Mouse (Mus musculus) MEL (cell line): ENCODE measurements around the gene Coq6. TPM values are rescaled to one million over a fixed set of nuclear protein-coding genes. Genes with fewer than 3 reads are reported as not detected.
A peak's percentile ranks its signal among the peaks of the same experiment; 100 is the strongest.
"Not testable (repeated sequence)": the region's sequence is repeated elsewhere in the genome, so short reads cannot be mapped to it uniquely, and the experiment has no call there.

ENCODE experiments used
- DNase-seq: peaks from one replicate; pipeline ENCODE4 v3.0.0; 2011; ENCODE audit warnings: low read depth, low spot score
- H3K27ac ChIP-seq: 2 replicates; pipeline ENCODE4 v1.5.1; 2012; ENCODE audit warnings: low read depth, mild to moderate bottlenecking, control low read depth, low read length, moderate library complexity; ENCODE audit not compliant: control insufficient read depth
- H3K27me3 ChIP-seq, 2 experiments: fragments of 150-350 bp in 1 of 2; sonication (generic) in 1 of 2; 2 replicates each; pipeline ENCODE4 v1.6.1; 2012; ENCODE audit warnings: low read length in 2 of 2, mild to moderate bottlenecking in 2 of 2, improper control_type of control experiment in 1 of 2, moderate library complexity in 1 of 2; ENCODE audit not compliant: insufficient read depth in 2 of 2, control insufficient read depth in 1 of 2
- H3K36me3 ChIP-seq, 2 experiments: 2 replicates each; pipeline ENCODE4 v1.6.1; 2012 to 2014; ENCODE audit warnings: low read length in 2 of 2, improper control_type of control experiment in 1 of 2, inconsistent platforms in 1 of 2, mild to moderate bottlenecking in 1 of 2; ENCODE audit not compliant: insufficient read depth in 2 of 2, control insufficient read depth in 1 of 2
- H3K4me1 ChIP-seq, 2 experiments: fragments of 150-350 bp in 1 of 2; sonication (generic) in 1 of 2; 2 replicates each; pipeline ENCODE4 v1.6.1; 2012; ENCODE audit warnings: low read length in 2 of 2, improper control_type of control experiment in 1 of 2, mild to moderate bottlenecking in 1 of 2; ENCODE audit not compliant: insufficient read depth in 2 of 2, control insufficient read depth in 1 of 2
- H3K4me3 ChIP-seq, 2 experiments: fragments of 150-350 bp in 1 of 2; sonication (generic) in 1 of 2; 2 replicates each; pipeline ENCODE4 v1.5.1; 2012; ENCODE audit warnings: low read depth in 2 of 2, low read length in 2 of 2, mild to moderate bottlenecking in 2 of 2, moderate library complexity in 2 of 2, control low read depth in 1 of 2, improper control_type of control experiment in 1 of 2; ENCODE audit not compliant: control insufficient read depth in 1 of 2, insufficient read depth in 1 of 2
- H3K79me2 ChIP-seq: 2 replicates; pipeline ENCODE4 v1.6.1; 2012; ENCODE audit warnings: mild to moderate bottlenecking, low read length, moderate library complexity; ENCODE audit not compliant: control insufficient read depth, poor library complexity, insufficient read depth
- H3K9ac ChIP-seq: 2 replicates; pipeline ENCODE4 v1.6.1; 2012; ENCODE audit warnings: low read depth, mild to moderate bottlenecking, control low read depth, low read length, moderate library complexity; ENCODE audit not compliant: control insufficient read depth, poor library complexity, severe bottlenecking
- H3K9me3 ChIP-seq: fragments of 150-350 bp; sonication (generic); replicated peaks from 2 replicates; pipeline ENCODE4 v1.6.1; 2012; ENCODE audit warnings: mild to moderate bottlenecking, low read length, improper control_type of control experiment, moderate library complexity; ENCODE audit not compliant: insufficient read depth
- BHLHE40 ChIP-seq: IDR thresholded peaks from 2 replicates; pipeline ENCODE4 v1.6.1; 2012; ENCODE audit warnings: low read depth, mild to moderate bottlenecking, inconsistent platforms, low read length, improper control_type of control experiment, borderline replicate concordance
- ELF1 ChIP-seq: IDR thresholded peaks from 2 replicates; pipeline ENCODE4 v1.6.1; 2014; ENCODE audit warnings: low read depth, mild to moderate bottlenecking, inconsistent platforms, low read length, improper control_type of control experiment, moderate library complexity
- EP300 ChIP-seq, 2 experiments: IDR thresholded peaks; 2 replicates each; pipeline ENCODE4 v1.6.1; 2011; ENCODE audit warnings: improper control_type of control experiment in 2 of 2, low read length in 2 of 2, low read depth in 1 of 2, mild to moderate bottlenecking in 1 of 2
- ETS1 ChIP-seq: IDR thresholded peaks from 2 replicates; pipeline ENCODE4 v1.6.1; 2012; ENCODE audit warnings: low read depth, mild to moderate bottlenecking, inconsistent platforms, low read length, improper control_type of control experiment, moderate library complexity
- GABPA ChIP-seq: IDR thresholded peaks from 2 replicates; pipeline ENCODE4 v1.6.1; 2012; ENCODE audit warnings: low read depth, mild to moderate bottlenecking, inconsistent platforms, low read length, improper control_type of control experiment, moderate library complexity
- GATA1 ChIP-seq: IDR thresholded peaks from 2 replicates; pipeline ENCODE4 v1.6.1; 2011; ENCODE audit warnings: low read depth, low read length, improper control_type of control experiment
- JUND ChIP-seq: IDR thresholded peaks from 2 replicates; pipeline ENCODE4 v1.6.1; 2011; ENCODE audit warnings: low read depth, mild to moderate bottlenecking, improper control_type of control experiment, low read length
- MAX ChIP-seq: IDR thresholded peaks from 2 replicates; pipeline ENCODE4 v1.6.1; 2011; ENCODE audit warnings: low read length, improper control_type of control experiment
- MXI1 ChIP-seq: IDR thresholded peaks from 2 replicates; pipeline ENCODE4 v1.6.1; 2011; ENCODE audit warnings: mild to moderate bottlenecking, low read depth, low read length, improper control_type of control experiment
- MYB ChIP-seq: IDR thresholded peaks from 2 replicates; pipeline ENCODE4 v1.6.1; 2011; ENCODE audit warnings: mild to moderate bottlenecking, low read depth, low read length, improper control_type of control experiment
- MYC ChIP-seq: IDR thresholded peaks from 2 replicates; pipeline ENCODE4 v1.6.1; 2011; ENCODE audit warnings: low read depth, mild to moderate bottlenecking, low read length, improper control_type of control experiment, moderate library complexity
- RAD21 ChIP-seq: IDR thresholded peaks from 2 replicates; pipeline ENCODE4 v1.6.1; 2011; ENCODE audit warnings: mild to moderate bottlenecking, low read depth, low read length, improper control_type of control experiment
- RCOR1 ChIP-seq: IDR thresholded peaks from 2 replicates; pipeline ENCODE4 v1.6.1; 2012; ENCODE audit warnings: low read depth, mild to moderate bottlenecking, inconsistent platforms, low read length, improper control_type of control experiment
- SIN3A ChIP-seq: IDR thresholded peaks from 2 replicates; pipeline ENCODE4 v1.6.1; 2012; ENCODE audit warnings: low read length, improper control_type of control experiment, inconsistent platforms
- SMC3 ChIP-seq: IDR thresholded peaks from 2 replicates; pipeline ENCODE4 v1.6.1; 2011; ENCODE audit warnings: low read depth, low read length, improper control_type of control experiment
- TAL1 ChIP-seq: IDR thresholded peaks from 2 replicates; pipeline ENCODE4 v1.6.1; 2012; ENCODE audit warnings: mild to moderate bottlenecking, inconsistent platforms, low read length, moderate library complexity, mixed read lengths
- TBP ChIP-seq: IDR thresholded peaks from 2 replicates; pipeline ENCODE4 v1.8.0; 2011; ENCODE audit warnings: low read depth, low read length, improper control_type of control experiment
- TCF12 ChIP-seq: IDR thresholded peaks from 2 replicates; pipeline ENCODE4 v1.6.1; 2014; ENCODE audit warnings: low read depth, mild to moderate bottlenecking, inconsistent platforms, low read length, improper control_type of control experiment, moderate library complexity
- USF1 ChIP-seq: IDR thresholded peaks from 2 replicates; pipeline ENCODE4 v1.6.1; 2014; ENCODE audit warnings: low read depth, mild to moderate bottlenecking, inconsistent platforms, low read length, improper control_type of control experiment, moderate library complexity
- ZMIZ1 ChIP-seq: IDR thresholded peaks from 2 replicates; pipeline ENCODE4 v1.6.1; 2012; ENCODE audit warnings: low read depth, mild to moderate bottlenecking, inconsistent platforms, low read length, improper control_type of control experiment, moderate library complexity
- ZNF384 ChIP-seq: IDR thresholded peaks from 2 replicates; pipeline ENCODE4 v1.6.1; 2012; ENCODE audit warnings: low read depth, mild to moderate bottlenecking, inconsistent platforms, low read length, improper control_type of control experiment
- polyA plus RNA-seq, 2 experiments: library from polyadenylated mRNA; stranded (reverse) in 1 of 2; unstranded in 1 of 2; fragments of >175 nt in 1 of 2; fragments of >200 nt in 1 of 2; gene quantifications; 2 replicates each; pipeline versions ENCODE4 v1.2.1 to v1.2.4; 2012; ENCODE audit warnings: low replicate concordance in 2 of 2, low read depth in 1 of 2; ENCODE audit not compliant: insufficient read length in 2 of 2, insufficient read depth in 1 of 2, missing spikeins in 1 of 2
- total RNA-seq: library from RNA; depleted of rRNA; stranded (reverse); fragments of 300-350 nt; gene quantifications from 2 replicates; pipeline ENCODE4 v1.2.3, GENCODE M21; 2012

The Coq6 gene
- total and polyA plus RNA-seq, 3 experiments, result 35.2 to 47.1 TPM; not detected in 1

GRCm38 (mm10) chr12:84358699-84359098 lies 2.8 kb upstream of the Coq6 start:
- not testable (repeated sequence) for H3K9me3 ChIP-seq, H3K9ac ChIP-seq, H3K4me3 ChIP-seq, H3K27me3 ChIP-seq
- H3K27ac ChIP-seq, result peak overlapping the region; percentile 64
- H3K36me3 ChIP-seq, result peaks cover 0 to 31% of the 10 kb centered on the region in 2 experiments; a peak in 2 of 4 replicates
- peaks cover 13 to 26% of the 10 kb centered on the region in 2 experiments for H3K4me1 ChIP-seq
- peak; percentile 83 for DNase-seq
- peak; percentile 85 for TF ChIP-seq ETS1
- peak; percentile 86 to 87 for TF ChIP-seq EP300 (IDR thresholded peaks at IDR 0.05; ENCODE audit: low read depth in 1 of 2, low read length in 2 of 2)
- peak; percentile 91 for TF ChIP-seq GATA1
- TF ChIP-seq TAL1, result peak; percentile 89
- peak; percentile 31; the same call in 1 of the 2 replicates for TF ChIP-seq MAX
- 0 out of 2 replicates have a peak, but pooled peaks have one; percentile 43 for TF ChIP-seq TBP
- 0 out of 2 replicates have a peak, but pooled peaks have one; percentile 39 for TF ChIP-seq MYC
- TF ChIP-seq SIN3A, result peak; percentile 39
- peak; percentile 90 for TF ChIP-seq TCF12
- peak; percentile 45; the same call in 1 of the 2 replicates for TF ChIP-seq BHLHE40
- peak; percentile 50; the same call in 1 of the 2 replicates for TF ChIP-seq RCOR1
- peak; percentile 35; the same call in 1 of the 2 replicates for TF ChIP-seq MXI1
- TF ChIP-seq, all 39 proteins: peak for 12; not testable (repeated sequence) for 27
- peaks cover 14% of the 10 kb centered on the region for H3K79me2 ChIP-seq

GRCm38 (mm10) chr12:84362872-84363271 lies 1.4 kb downstream of the Coq6 start:
- Histone ChIP-seq H3K27ac (no peak overlapping the region), H3K27me3 (no peaks in the 10 kb centered on the region), H3K9ac (no peak overlapping the region)

More at GRCm38 (mm10) chr12:84362872-84363271, 1.4 kb downstream of the Coq6 start:
- H3K4me1 ChIP-seq, result peaks cover 13 to 26% of the 10 kb centered on the region in 2 experiments
- peaks cover 0 to 35% of the 10 kb centered on the region in 2 experiments for H3K36me3 ChIP-seq
- H3K9me3 ChIP-seq, result no peaks in the 10 kb centered on the region
- DNase-seq, result no peak
- peak overlapping the region; percentile 17 to 73; a peak in 2 of 4 replicates for H3K4me3 ChIP-seq
- TF ChIP-seq USF1 (no peak), GABPA (no peak), ELF1 (no peak), ZNF384 (no peak), MYB (no peak), SIN3A (no peak), JUND (no peak), GATA1 (no peak), ZMIZ1 (no peak), TBP (no peak), MYC (no peak), RAD21 (no peak), SMC3 (no peak)
- TF ChIP-seq, all 39 proteins: peak for 0
- peaks cover 33% of the 10 kb centered on the region for H3K79me2 ChIP-seq
